21 mouse cellular contexts compared by ENCODE assay signal in the genomic region with DNA sequence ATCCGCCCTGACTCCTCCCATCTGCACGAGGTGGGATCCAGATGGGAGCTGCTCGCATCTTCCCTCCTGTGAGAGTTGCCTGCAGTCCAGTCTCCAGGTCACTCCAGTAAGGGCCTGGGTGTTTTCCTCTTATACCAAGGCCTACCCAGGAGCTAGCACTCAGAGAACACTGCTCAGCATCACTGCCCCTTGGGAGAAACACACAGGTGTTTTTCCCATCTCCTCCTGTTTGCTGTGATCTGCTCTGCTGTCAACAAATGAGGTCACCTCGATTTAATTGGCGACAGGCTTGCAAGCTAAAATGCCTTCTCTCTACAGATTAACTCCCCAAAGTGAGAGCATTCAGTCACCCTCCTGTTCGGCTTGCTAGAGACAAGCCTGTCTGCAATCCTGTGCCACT.
DNase-seq lines count a peak whose midpoint lies in the region; ATAC-seq lines count a peak whose summit lies in the region.
"Had no signal": no experiment of that assay in that cellular context is flagged by ENCODE, and none has a peak within 500 bp of the region (broad histone marks: within the 10 kb centered on the region; RNA-seq: fewer than 3 reads in every experiment).

No protein-coding gene starts in this region.

- H3K4me2 ChIP-seq in embryonic facial prominence, embryonic 14.5 days (ENCODE audit: low read depth, low read length), result no peak overlapping the region
- H3K4me2 ChIP-seq in midbrain, embryonic 14.5 days (ENCODE audit: low read length), result no peak overlapping the region
- H3K4me2 ChIP-seq in midbrain, embryonic 11.5 days, result no peak overlapping the region
- H3K4me2 ChIP-seq: embryonic facial prominence, embryonic 13.5 days; heart, embryonic 13.5 days; neural tube, embryonic 13.5 days had no signal

- peak; percentile 64; the same call in 1 of the 2 replicates for ATAC-seq in embryonic facial prominence, embryonic 14.5 days (ENCODE audit: low read depth)
- ATAC-seq in midbrain, embryonic 14.5 days (ENCODE audit: low FRiP score, low TSS enrichment), result no peak
- no peak; the same call in 1 of the 2 replicates for ATAC-seq in midbrain, embryonic 11.5 days (ENCODE audit: low FRiP score)
- ATAC-seq: inflammation-experienced regulatory T-cells, adult 6 months; liver, postnatal 0 days had no signal

- H3K27me3 ChIP-seq in embryonic facial prominence, embryonic 14.5 days (replicated peaks; ENCODE audit: control insufficient read depth, insufficient read depth, low read length), result no peaks in the 10 kb centered on the region
- no peaks in the 10 kb centered on the region for H3K27me3 ChIP-seq in embryonic facial prominence, embryonic 10.5 days (replicated peaks; ENCODE audit: low read depth, poor library complexity, severe bottlenecking)
- no peaks in the 10 kb centered on the region for H3K27me3 ChIP-seq in midbrain, embryonic 14.5 days (ENCODE audit: control insufficient read depth, insufficient read depth, low read length)
- no peaks in the 10 kb centered on the region for H3K27me3 ChIP-seq in midbrain, embryonic 11.5 days (ENCODE audit: control insufficient read depth, insufficient read depth, low read length)
- H3K27me3 ChIP-seq: embryonic facial prominence, embryonic 13.5 days; heart, embryonic 13.5 days; megakaryocyte, embryonic 14.5 days; neural tube, embryonic 13.5 days had no signal

- no peaks in the 10 kb centered on the region for H3K4me1 ChIP-seq in embryonic facial prominence, embryonic 14.5 days (ENCODE audit: control insufficient read depth, insufficient read depth, low read length)
- H3K4me1 ChIP-seq in embryonic facial prominence, embryonic 10.5 days, result no peaks in the 10 kb centered on the region
- peaks cover 14% of the 10 kb centered on the region; the same call in 1 of the 2 replicates for H3K4me1 ChIP-seq in midbrain, embryonic 14.5 days (ENCODE audit: control insufficient read depth, insufficient read depth, low read length)
- H3K4me1 ChIP-seq in midbrain, embryonic 11.5 days (ENCODE audit: control insufficient read depth, insufficient read depth, low read length), result no peaks in the 10 kb centered on the region; the same call in 1 of the 2 replicates
- H3K4me1 ChIP-seq: embryonic facial prominence, embryonic 13.5 days; megakaryocyte, embryonic 14.5 days had no signal

- H3K9ac ChIP-seq in embryonic facial prominence, embryonic 14.5 days (ENCODE audit: low read depth, low read length), result no peak overlapping the region
- 0 out of 2 replicates have a peak overlapping the region, but pooled peaks have one; percentile 9 for H3K9ac ChIP-seq in midbrain, embryonic 14.5 days (replicated peaks; ENCODE audit: low read length)
- no peak overlapping the region for H3K9ac ChIP-seq in midbrain, embryonic 11.5 days (ENCODE audit: low read length)
- H3K9ac ChIP-seq: embryonic facial prominence, embryonic 13.5 days; liver, postnatal 0 days; neural tube, embryonic 13.5 days had no signal

- H3K9me3 ChIP-seq in embryonic facial prominence, embryonic 14.5 days (ENCODE audit: control insufficient read depth, low read length), result no peaks in the 10 kb centered on the region
- no peaks in the 10 kb centered on the region for H3K9me3 ChIP-seq in embryonic facial prominence, embryonic 10.5 days
- no peaks in the 10 kb centered on the region for H3K9me3 ChIP-seq in midbrain, embryonic 14.5 days (ENCODE audit: control insufficient read depth, low read length)
- H3K9me3 ChIP-seq in midbrain, embryonic 11.5 days (ENCODE audit: control insufficient read depth, low read length), result no peaks in the 10 kb centered on the region
- H3K9me3 ChIP-seq: embryonic facial prominence, embryonic 13.5 days; heart, embryonic 13.5 days; neural tube, embryonic 13.5 days had no signal

- H3K36me3 ChIP-seq in embryonic facial prominence, embryonic 14.5 days (ENCODE audit: control insufficient read depth, insufficient read depth, low read length), result peaks cover 62% of the 10 kb centered on the region
- H3K36me3 ChIP-seq in embryonic facial prominence, embryonic 10.5 days (replicated peaks), result peaks cover 79% of the 10 kb centered on the region
- peaks cover 42% of the 10 kb centered on the region for H3K36me3 ChIP-seq in midbrain, embryonic 14.5 days (ENCODE audit: control insufficient read depth, insufficient read depth, low read length)
- H3K36me3 ChIP-seq in midbrain, embryonic 11.5 days (ENCODE audit: control insufficient read depth, insufficient read depth, low read length), result peaks cover 8% of the 10 kb centered on the region; the same call in 1 of the 2 replicates

- DNase-seq in embryonic facial prominence, embryonic 14.5 days (ENCODE audit: low spot score), result peak; percentile 44
- no peak for DNase-seq in embryonic facial prominence, embryonic 10.5 days (ENCODE audit: low spot score)
- peak; percentile 23 for DNase-seq in heart, adult 8-10 months (ENCODE audit: low spot score)
- DNase-seq in heart, postnatal 4 days, result no peak
- DNase-seq in midbrain, embryonic 14.5 days, result no peak
- no peak for DNase-seq in midbrain, embryonic 11.5 days (ENCODE audit: low spot score, missing footprints)
- no peak for DNase-seq in MN1 (ENCODE audit: low spot score)
- DNase-seq in Muller cell, postnatal 12 days (ENCODE audit: inconsistent ontology term), result no peak
- DNase-seq: B cell, adult 2 months; gastrocnemius, postnatal 25 days; kidney, adult 2 months; kidney, postnatal 10 days; liver; liver, postnatal 0 days; right cerebral cortex, adult 18-20 months; thymus, postnatal 25 days had no signal

- H3K4me3 ChIP-seq in embryonic facial prominence, embryonic 14.5 days (ENCODE audit: low read depth, low read length), result no peak overlapping the region
- H3K4me3 ChIP-seq in embryonic facial prominence, embryonic 10.5 days, result no peak overlapping the region
- no peak overlapping the region for H3K4me3 ChIP-seq in midbrain, embryonic 14.5 days (replicated peaks; ENCODE audit: low read depth, low read length)
- H3K4me3 ChIP-seq in midbrain, embryonic 11.5 days (ENCODE audit: low read depth, low read length), result no peak overlapping the region
- H3K4me3 ChIP-seq: embryonic facial prominence, embryonic 13.5 days; heart, embryonic 13.5 days; megakaryocyte, embryonic 14.5 days; neural tube, embryonic 13.5 days had no signal

- 58% methylated on average over 6 of the region's 6 CpGs for WGBS in embryonic facial prominence, embryonic 14.5 days
- 58% methylated on average over 6 of the region's 6 CpGs for WGBS in embryonic facial prominence, embryonic 10.5 days
- 66% methylated on average over 6 of the region's 6 CpGs for WGBS in midbrain, embryonic 14.5 days
- WGBS in midbrain, embryonic 11.5 days, result 67% methylated on average over 6 of the region's 6 CpGs

- no peak overlapping the region for H3K27ac ChIP-seq in embryonic facial prominence, embryonic 14.5 days (replicated peaks; ENCODE audit: low read depth, low read length)
- no peak overlapping the region for H3K27ac ChIP-seq in embryonic facial prominence, embryonic 10.5 days (replicated peaks)
- H3K27ac ChIP-seq in midbrain, embryonic 14.5 days (replicated peaks; ENCODE audit: low read depth, low read length), result peak overlapping the region; percentile 3; the same call in 1 of the 2 replicates
- no peak overlapping the region for H3K27ac ChIP-seq in midbrain, embryonic 11.5 days (ENCODE audit: low read depth, low read length)
- H3K27ac ChIP-seq: embryonic facial prominence, embryonic 13.5 days; heart, embryonic 13.5 days had no signal

Comparison
In these comparisons a context has a peak if more than half of its experiments do, and no peak if none do; other contexts are left out.
1. DNase-seq: peak in embryonic facial prominence, embryonic 14.5 days (single experiment) and heart, adult 8-10 months (single experiment); none in embryonic facial prominence, embryonic 10.5 days (single experiment), heart, postnatal 4 days (single experiment), midbrain, embryonic 14.5 days (single experiment), midbrain, embryonic 11.5 days (single experiment), MN1 (single experiment) and Muller cell, postnatal 12 days (single experiment).